Mouse (Mus musculus): ENCODE measurements around the gene Mdfic. TPM values are rescaled to one million over a fixed set of nuclear protein-coding genes. Genes with fewer than 3 reads are reported as not detected.
"Not testable (repeated sequence)": the region's sequence is repeated elsewhere in the genome, so short reads cannot be mapped to it uniquely, and the experiment has no call there.

Gene Mdfic
- polyA plus RNA-seq, 1 experiment from 2014 or later: 7.4 TPM

GRCm38 (mm10) chr6:15720818-15721715 is 606 bp downstream of the Mdfic start:
- Histone ChIP-seq H3K9ac (ENCODE audit: low read depth, low read length) (peak overlapping the region; percentile 93), H3K36me3 (ENCODE audit: control insufficient read depth, insufficient read depth, low read length) (no peaks in the 10 kb centered on the region), H3K27ac (ENCODE audit: low read depth, low read length) (peak overlapping the region; percentile 71), H3K27me3 (ENCODE audit: control insufficient read depth, insufficient read depth, low read length) (no peaks in the 10 kb centered on the region), H3K9me3 (replicated peaks; ENCODE audit: control insufficient read depth, low read length) (no peaks in the 10 kb centered on the region), H3K4me2 (peak overlapping the region; percentile 77), H3K4me1 (ENCODE audit: control insufficient read depth, insufficient read depth, low read length) (no peaks in the 10 kb centered on the region), H3K4me3 (ENCODE audit: low read depth, low read length) (peak overlapping the region; percentile 77)
- 1% methylated on average over 59 of the region's 60 CpGs for WGBS (ENCODE audit: insufficient replicate concordance)
- ATAC-seq (replicated peaks; ENCODE audit: insufficient number of reproducible peaks, low FRiP score, low TSS enrichment): peak; percentile 78

GRCm38 (mm10) chr6:15721716-15722031 is 1.2 kb downstream of the Mdfic start:
- 24% methylated on average over 5 of the region's 5 CpGs for WGBS (ENCODE audit: insufficient replicate concordance)
- Histone ChIP-seq H3K4me3 (ENCODE audit: low read depth, low read length) (peak overlapping the region; percentile 77), H3K27me3 (ENCODE audit: control insufficient read depth, insufficient read depth, low read length) (no peaks in the 10 kb centered on the region), H3K4me2 (peak overlapping the region; percentile 77), H3K4me1 (ENCODE audit: control insufficient read depth, insufficient read depth, low read length) (no peaks in the 10 kb centered on the region), H3K27ac (ENCODE audit: low read depth, low read length) (no peak overlapping the region), H3K9ac (ENCODE audit: low read depth, low read length) (peak overlapping the region; percentile 93), H3K9me3 (replicated peaks; ENCODE audit: control insufficient read depth, low read length) (no peaks in the 10 kb centered on the region), H3K36me3 (ENCODE audit: control insufficient read depth, insufficient read depth, low read length) (no peaks in the 10 kb centered on the region)
- no peak for ATAC-seq (replicated peaks; ENCODE audit: insufficient number of reproducible peaks, low FRiP score, low TSS enrichment)

GRCm38 (mm10) chr6:15722631-15723030 is 2.2 kb downstream of the Mdfic start:
- 82% methylated on average over 7 of the region's 8 CpGs for WGBS (ENCODE audit: insufficient replicate concordance)
- not testable (repeated sequence) for H3K36me3 ChIP-seq (ENCODE audit: control insufficient read depth, insufficient read depth, low read length); H3K4me3 ChIP-seq (ENCODE audit: low read depth, low read length); H3K4me1 ChIP-seq (ENCODE audit: control insufficient read depth, insufficient read depth, low read length); ATAC-seq (replicated peaks; ENCODE audit: insufficient number of reproducible peaks, low FRiP score, low TSS enrichment); H3K9ac ChIP-seq (ENCODE audit: low read depth, low read length); H3K27me3 ChIP-seq (ENCODE audit: control insufficient read depth, insufficient read depth, low read length); H3K9me3 ChIP-seq (replicated peaks; ENCODE audit: control insufficient read depth, low read length); H3K4me2 ChIP-seq; H3K27ac ChIP-seq (ENCODE audit: low read depth, low read length)

DNA sequence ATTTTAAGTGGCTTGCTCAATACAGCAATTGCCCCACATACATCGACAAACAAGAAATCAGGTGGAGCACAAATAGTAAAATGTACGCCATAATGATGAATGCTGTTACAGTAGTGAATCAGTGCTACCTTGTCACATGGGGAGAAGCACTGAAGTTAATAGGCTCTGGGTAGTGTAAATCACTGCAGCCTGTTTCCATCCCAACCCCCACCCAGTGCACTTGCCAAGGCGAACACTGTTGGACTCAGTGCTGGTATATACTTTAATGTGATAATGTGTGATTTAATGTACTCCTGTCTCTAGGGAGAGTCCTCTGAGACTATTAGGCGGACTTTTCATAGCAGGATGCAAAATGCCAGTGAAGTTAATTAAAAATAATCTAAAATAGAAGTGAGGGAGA is 3.8 kb downstream of the Mdfic start:
- no peaks in the 10 kb centered on the region for H3K4me1 ChIP-seq (ENCODE audit: control insufficient read depth, insufficient read depth, low read length)
- H3K4me2 ChIP-seq: no peak overlapping the region
- H3K9ac ChIP-seq (ENCODE audit: low read depth, low read length): no peak overlapping the region
- H3K4me3 ChIP-seq (ENCODE audit: low read depth, low read length): no peak overlapping the region
- no peak for ATAC-seq (replicated peaks; ENCODE audit: insufficient number of reproducible peaks, low FRiP score, low TSS enrichment)
- no peaks in the 10 kb centered on the region for H3K9me3 ChIP-seq (replicated peaks; ENCODE audit: control insufficient read depth, low read length)
- no peaks in the 10 kb centered on the region for H3K27me3 ChIP-seq (ENCODE audit: control insufficient read depth, insufficient read depth, low read length)
- H3K27ac ChIP-seq (ENCODE audit: low read depth, low read length): no peak overlapping the region
- WGBS (ENCODE audit: insufficient replicate concordance): 77% methylated on average over 4 of the region's 4 CpGs
- no peaks in the 10 kb centered on the region for H3K36me3 ChIP-seq (ENCODE audit: control insufficient read depth, insufficient read depth, low read length)

GRCm38 (mm10) chr6:15726422-15726821 is 6.0 kb downstream of the Mdfic start:
- no peak for ATAC-seq (replicated peaks; ENCODE audit: insufficient number of reproducible peaks, low FRiP score, low TSS enrichment)
- Histone ChIP-seq H3K4me2 (no peak overlapping the region), H3K4me3 (ENCODE audit: low read depth, low read length) (no peak overlapping the region), H3K9me3 (replicated peaks; ENCODE audit: control insufficient read depth, low read length) (no peaks in the 10 kb centered on the region), H3K4me1 (ENCODE audit: control insufficient read depth, insufficient read depth, low read length) (peaks cover 10% of the 10 kb centered on the region; the same call in 1 of the 2 replicates), H3K27me3 (ENCODE audit: control insufficient read depth, insufficient read depth, low read length) (no peaks in the 10 kb centered on the region), H3K36me3 (ENCODE audit: control insufficient read depth, insufficient read depth, low read length) (no peaks in the 10 kb centered on the region), H3K27ac (ENCODE audit: low read depth, low read length) (no peak overlapping the region), H3K9ac (ENCODE audit: low read depth, low read length) (no peak overlapping the region)
- 69% methylated on average over 6 of the region's 6 CpGs for WGBS (ENCODE audit: insufficient replicate concordance)

GRCm38 (mm10) chr6:15727681-15728410 is 7.4 kb downstream of the Mdfic start:
- H3K36me3 ChIP-seq (ENCODE audit: control insufficient read depth, insufficient read depth, low read length): no peaks in the 10 kb centered on the region
- WGBS (ENCODE audit: insufficient replicate concordance): 51% methylated on average over 4 of the region's 4 CpGs
- no peaks in the 10 kb centered on the region for H3K27me3 ChIP-seq (ENCODE audit: control insufficient read depth, insufficient read depth, low read length)
- no peak overlapping the region for H3K4me2 ChIP-seq
- H3K4me1 ChIP-seq (ENCODE audit: control insufficient read depth, insufficient read depth, low read length): peaks cover 10% of the 10 kb centered on the region; the same call in 1 of the 2 replicates
- H3K9me3 ChIP-seq (replicated peaks; ENCODE audit: control insufficient read depth, low read length): no peaks in the 10 kb centered on the region
- ATAC-seq (replicated peaks; ENCODE audit: insufficient number of reproducible peaks, low FRiP score, low TSS enrichment): no peak
- H3K9ac ChIP-seq (ENCODE audit: low read depth, low read length): no peak overlapping the region
- no peak overlapping the region for H3K4me3 ChIP-seq (ENCODE audit: low read depth, low read length)
- H3K27ac ChIP-seq (ENCODE audit: low read depth, low read length): no peak overlapping the region

GRCm38 (mm10) chr6:15728844-15729577 is 8.6 kb downstream of the Mdfic start:
- Histone ChIP-seq H3K4me1 (ENCODE audit: control insufficient read depth, insufficient read depth, low read length) (peaks cover 10% of the 10 kb centered on the region; the same call in 1 of the 2 replicates), H3K27ac (ENCODE audit: low read depth, low read length) (no peak overlapping the region), H3K27me3 (ENCODE audit: control insufficient read depth, insufficient read depth, low read length) (no peaks in the 10 kb centered on the region), H3K9ac (ENCODE audit: low read depth, low read length) (no peak overlapping the region), H3K9me3 (replicated peaks; ENCODE audit: control insufficient read depth, low read length) (no peaks in the 10 kb centered on the region), H3K36me3 (ENCODE audit: control insufficient read depth, insufficient read depth, low read length) (no peaks in the 10 kb centered on the region), H3K4me2 (no peak overlapping the region), H3K4me3 (ENCODE audit: low read depth, low read length) (no peak overlapping the region)
- no peak for ATAC-seq (replicated peaks; ENCODE audit: insufficient number of reproducible peaks, low FRiP score, low TSS enrichment)
- WGBS (ENCODE audit: insufficient replicate concordance): 81% methylated on average over 6 of the region's 6 CpGs

DNA sequence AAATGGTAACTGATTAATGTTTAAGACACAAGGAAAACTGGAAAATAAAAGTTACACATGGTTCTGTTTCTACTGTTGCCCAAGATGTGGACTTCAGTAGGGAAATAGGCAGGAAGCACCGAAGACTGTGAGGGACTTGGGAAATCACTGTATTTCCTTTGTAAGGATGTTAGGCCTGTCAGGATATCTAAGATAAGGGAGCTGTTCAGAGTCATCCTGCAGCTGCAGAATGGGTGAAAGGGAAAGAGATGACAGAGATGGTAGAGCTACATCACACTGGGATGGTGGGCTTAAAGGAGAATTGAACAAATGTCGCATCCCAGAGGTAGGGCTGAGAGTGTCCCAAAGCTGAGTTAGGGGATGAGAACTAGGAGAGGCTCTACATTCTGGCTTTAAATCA is 9.8 kb downstream of the Mdfic start:
- H3K9ac ChIP-seq (ENCODE audit: low read depth, low read length): no peak overlapping the region
- WGBS (ENCODE audit: insufficient replicate concordance): 60% methylated on average over 2 of the region's 2 CpGs
- H3K9me3 ChIP-seq (replicated peaks; ENCODE audit: control insufficient read depth, low read length): no peaks in the 10 kb centered on the region
- peaks cover 10% of the 10 kb centered on the region; the same call in 1 of the 2 replicates for H3K4me1 ChIP-seq (ENCODE audit: control insufficient read depth, insufficient read depth, low read length)
- no peak overlapping the region for H3K27ac ChIP-seq (ENCODE audit: low read depth, low read length)
- no peak overlapping the region for H3K4me2 ChIP-seq
- H3K27me3 ChIP-seq (ENCODE audit: control insufficient read depth, insufficient read depth, low read length): no peaks in the 10 kb centered on the region
- no peak overlapping the region for H3K4me3 ChIP-seq (ENCODE audit: low read depth, low read length)
- no peaks in the 10 kb centered on the region for H3K36me3 ChIP-seq (ENCODE audit: control insufficient read depth, insufficient read depth, low read length)
- ATAC-seq (replicated peaks; ENCODE audit: insufficient number of reproducible peaks, low FRiP score, low TSS enrichment): no peak
